Mouse (Mus musculus) liver, embryonic 13.5 days (tissue): ENCODE measurements around the gene Atpaf1. TPM values are rescaled to one million over a fixed set of nuclear protein-coding genes. Genes with fewer than 3 reads are reported as not detected.

ENCODE experiments used
- ATAC-seq: fragments of 200-750 bp; cut with Nextera tagmentation; 2 replicates; pipeline ENCODE4 v1.8.0; 2017; ENCODE audit warnings: low read depth, mild to moderate bottlenecking, moderate number of reproducible peaks, moderate library complexity
- DNase-seq: peaks from one replicate; pipeline ENCODE4 v3.0.0; 2022
- H3K27ac ChIP-seq: fragments of 300-500 bp; sonication (generic); 2 replicates; pipeline ENCODE4 v1.5.1; 2015; ENCODE audit warnings: moderate library complexity, mild to moderate bottlenecking, inconsistent platforms
- H3K27me3 ChIP-seq: fragments of 300-500 bp; sonication (generic); 2 replicates; pipeline ENCODE4 v1.6.1; 2015; ENCODE audit warnings: mild to moderate bottlenecking, inconsistent platforms
- H3K36me3 ChIP-seq: fragments of 300-500 bp; sonication (generic); 2 replicates; pipeline ENCODE4 v1.6.1; 2015; ENCODE audit warnings: mild to moderate bottlenecking, inconsistent platforms
- H3K4me1 ChIP-seq: fragments of 300-500 bp; sonication (generic); replicated peaks from 2 replicates; pipeline ENCODE4 v1.6.1; 2015; ENCODE audit warnings: inconsistent platforms
- H3K4me2 ChIP-seq: fragments of 300-500 bp; sonication (generic); 2 replicates; pipeline ENCODE4 v1.6.1; 2015; ENCODE audit warnings: inconsistent platforms, mild to moderate bottlenecking, moderate library complexity
- H3K4me3 ChIP-seq: fragments of 300-500 bp; sonication (generic); replicated peaks from 2 replicates; pipeline ENCODE4 v1.5.1; 2015; ENCODE audit warnings: mild to moderate bottlenecking, inconsistent platforms
- H3K9ac ChIP-seq: fragments of 300-500 bp; sonication (generic); 2 replicates; pipeline ENCODE4 v1.6.1; 2015; ENCODE audit warnings: mild to moderate bottlenecking, inconsistent platforms
- H3K9me3 ChIP-seq: fragments of 300-500 bp; sonication (generic); replicated peaks from 2 replicates; pipeline ENCODE4 v1.6.1; 2016; ENCODE audit warnings: inconsistent platforms
- WGBS: fragments of 180-500 bp; shearing (Covaris S2); methylation state at CpG from one replicate; pipeline ENCODE4 v1.1.7; 2015; ENCODE audit not compliant: insufficient replicate concordance; 5-methylcytosine and 5-hydroxymethylcytosine counted together
- polyA plus RNA-seq: library from polyadenylated mRNA; unstranded; fragments of >200 nt; fragmentation: Nextera tagmentation; extraction: Ambion mirVana; gene quantifications from 2 replicates; pipeline ENCODE4 v1.2.1, GENCODE M21; 2015

The Atpaf1 gene
- polyA plus RNA-seq, 1 experiment from 2014 or later, result 19.5 TPM

GRCm38 (mm10) chr4:115767647-115768467 lies 16.8 kb upstream of the Atpaf1 start:
- no peaks in the 10 kb centered on the region for H3K27me3 ChIP-seq
- no peaks in the 10 kb centered on the region for H3K4me1 ChIP-seq
- no peak overlapping the region for H3K4me2 ChIP-seq
- WGBS, result 73% methylated on average over 11 of the region's 11 CpGs
- no peak for DNase-seq
- H3K27ac ChIP-seq, result no peak overlapping the region
- H3K4me3 ChIP-seq, result no peak overlapping the region
- H3K9me3 ChIP-seq, result no peaks in the 10 kb centered on the region
- no peak for ATAC-seq
- H3K9ac ChIP-seq, result no peak overlapping the region
- H3K36me3 ChIP-seq, result peaks cover 62% of the 10 kb centered on the region

GRCm38 (mm10) chr4:115775056-115775455 lies 9.6 kb upstream of the Atpaf1 start:
- Histone ChIP-seq H3K4me2 (no peak overlapping the region), H3K4me1 (no peaks in the 10 kb centered on the region), H3K9ac (no peak overlapping the region), H3K27ac (no peak overlapping the region), H3K9me3 (no peaks in the 10 kb centered on the region), H3K27me3 (no peaks in the 10 kb centered on the region), H3K4me3 (no peak overlapping the region), H3K36me3 (peaks cover 43% of the 10 kb centered on the region)
- WGBS, result 73% methylated on average over 6 of the region's 6 CpGs
- no peak for DNase-seq
- no peak for ATAC-seq

GRCm38 (mm10) chr4:115777627-115778026 lies 7.0 kb upstream of the Atpaf1 start:
- no peak for ATAC-seq
- Histone ChIP-seq H3K9me3 (no peaks in the 10 kb centered on the region), H3K27ac (no peak overlapping the region), H3K27me3 (no peaks in the 10 kb centered on the region), H3K9ac (no peak overlapping the region), H3K4me1 (no peaks in the 10 kb centered on the region), H3K4me3 (no peak overlapping the region), H3K36me3 (peaks cover 31% of the 10 kb centered on the region), H3K4me2 (no peak overlapping the region)
- no peak for DNase-seq
- 72% methylated on average over 2 of the region's 2 CpGs for WGBS

- Histone ChIP-seq H3K4me3 (no peak overlapping the region), H3K36me3 (peaks cover 10% of the 10 kb centered on the region), H3K27me3 (no peaks in the 10 kb centered on the region), H3K9ac (no peak overlapping the region), H3K4me1 (peaks cover 13% of the 10 kb centered on the region), H3K27ac (no peak overlapping the region), H3K4me2 (no peak overlapping the region), H3K9me3 (no peaks in the 10 kb centered on the region)
- ATAC-seq, result no peak
- DNase-seq, result no peak
- 50% methylated on average over 6 of the region's 6 CpGs for WGBS
These were observed 4.3 kb upstream of the Atpaf1 start for GRCm38 (mm10) chr4:115780269-115780668.

DNA sequence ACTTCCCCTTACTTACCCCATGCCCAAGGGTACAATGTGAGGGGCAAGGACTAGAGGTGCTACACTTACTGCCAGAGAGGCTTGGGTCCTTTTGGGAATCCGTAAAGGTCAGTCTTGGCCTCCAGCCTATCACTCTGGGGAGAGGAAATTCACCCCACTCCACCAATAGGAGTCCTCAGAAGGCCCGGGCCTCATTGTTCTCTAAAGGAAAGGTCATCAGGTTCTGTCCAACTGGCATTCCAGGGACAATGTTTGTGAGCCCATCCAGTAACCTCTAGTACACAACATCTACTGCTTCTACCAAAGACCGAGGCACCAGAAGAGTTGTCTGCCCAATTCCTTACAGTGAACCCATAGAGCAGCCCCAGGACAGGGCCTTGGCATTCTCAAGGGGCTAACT lies 3.7 kb upstream of the Atpaf1 start, which contains the start of gene Tex38:
TSS of gene Tex38 (minus strand) at position 101 of the 400 bp plus-strand sequence.
- ATAC-seq (no peak), DNase-seq (no peak)
- no peak within 1 kb of the TSS for H3K27ac ChIP-seq
- no peaks in the 10 kb centered on the region for H3K9me3 ChIP-seq
- H3K4me3 ChIP-seq, result no peak within 1 kb of the TSS
- H3K4me2 ChIP-seq, result no peak within 1 kb of the TSS
- peaks cover 10% of the 10 kb centered on the region for H3K36me3 ChIP-seq
- 70% methylated on average over 3 of the region's 3 CpGs for WGBS
- peaks cover 20% of the 10 kb centered on the region for H3K4me1 ChIP-seq
- no peak within 1 kb of the TSS for H3K9ac ChIP-seq
- no peaks in the 10 kb centered on the region for H3K27me3 ChIP-seq

DNA sequence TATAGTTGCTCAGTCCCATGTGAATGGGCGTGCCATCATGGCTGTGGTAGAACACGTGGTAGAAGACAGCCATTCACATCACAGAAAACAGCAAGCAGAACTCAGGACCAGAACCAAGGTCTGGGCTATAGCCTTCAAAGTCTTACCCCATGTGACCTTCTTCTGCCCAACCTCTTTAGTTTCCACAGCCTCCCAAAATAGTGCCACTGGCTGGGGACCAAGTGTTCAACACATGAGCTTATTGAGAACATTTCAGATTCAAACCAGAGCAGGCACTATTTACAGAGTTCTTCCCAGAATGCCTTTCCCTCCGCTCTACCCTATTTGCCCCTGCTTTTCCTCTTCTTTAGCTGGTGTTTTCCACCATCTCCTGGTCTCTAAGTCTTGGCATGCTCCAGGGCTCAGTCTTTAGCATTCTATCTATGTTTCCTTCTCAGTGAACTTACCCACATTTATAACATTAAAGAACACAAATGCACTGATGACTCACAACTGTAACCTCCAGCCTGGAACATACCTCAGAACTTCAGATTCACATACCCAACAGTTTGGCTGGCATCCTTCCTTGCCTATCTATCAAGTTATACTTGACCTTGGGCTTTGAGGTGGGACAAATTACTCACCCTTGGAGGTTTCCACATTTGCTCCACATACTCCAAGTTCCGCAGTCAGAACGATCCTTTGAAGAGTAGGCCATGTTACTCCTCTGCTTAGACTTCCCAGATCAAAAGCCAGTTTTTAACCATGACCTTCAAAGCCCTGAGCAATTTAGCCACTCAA lies 2.4 kb upstream of the Atpaf1 start:
- Histone ChIP-seq H3K27me3 (no peaks in the 10 kb centered on the region), H3K9ac (no peak overlapping the region), H3K9me3 (no peaks in the 10 kb centered on the region), H3K36me3 (no peaks in the 10 kb centered on the region), H3K4me1 (peaks cover 22% of the 10 kb centered on the region), H3K4me3 (no peak overlapping the region), H3K4me2 (no peak overlapping the region), H3K27ac (no peak overlapping the region)
- DNase-seq, result no peak
- 71% methylated on average over 5 of the region's 5 CpGs for WGBS
- ATAC-seq, result no peak

DNA sequence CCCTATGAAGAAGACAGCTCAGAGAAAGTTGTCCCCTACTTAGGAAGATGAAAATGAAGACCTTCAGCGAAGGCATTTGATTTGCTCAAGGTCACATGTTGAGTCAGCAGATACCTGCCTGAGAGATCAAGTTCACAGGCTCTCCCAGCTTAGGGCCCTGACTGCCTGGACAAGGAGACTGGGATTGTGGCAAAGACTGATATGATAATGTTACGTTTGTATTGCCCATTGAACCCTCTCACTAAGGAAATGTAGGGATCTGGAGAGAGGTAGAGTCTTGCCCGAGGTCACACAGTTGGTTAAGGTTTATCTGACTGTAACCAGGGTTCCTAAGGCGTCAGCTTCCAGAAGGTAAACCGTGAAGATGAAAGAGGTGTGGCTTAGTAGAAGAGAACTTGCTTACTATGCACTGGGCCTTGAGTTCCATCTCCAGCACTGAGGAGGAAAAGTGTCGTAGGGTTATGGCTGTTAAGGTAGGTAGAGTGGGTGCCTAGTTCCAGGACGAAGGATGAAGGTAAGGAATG lies 961 bp downstream of the Atpaf1 start:
- Histone ChIP-seq H3K4me3 (peak overlapping the region; percentile 86), H3K9me3 (no peaks in the 10 kb centered on the region), H3K36me3 (peaks cover 22% of the 10 kb centered on the region), H3K4me1 (peaks cover 22% of the 10 kb centered on the region), H3K27ac (peak overlapping the region; percentile 78), H3K27me3 (no peaks in the 10 kb centered on the region), H3K9ac (peak overlapping the region; percentile 84), H3K4me2 (peak overlapping the region; percentile 86)
- 22% methylated on average over 7 of the region's 7 CpGs for WGBS
- peak; percentile 38 for ATAC-seq
- peak; percentile 7 for DNase-seq

- Histone ChIP-seq H3K4me1 (peaks cover 3% of the 10 kb centered on the region), H3K36me3 (peaks cover 46% of the 10 kb centered on the region), H3K27me3 (no peaks in the 10 kb centered on the region), H3K4me2 (no peak overlapping the region), H3K4me3 (no peak overlapping the region), H3K9me3 (no peaks in the 10 kb centered on the region), H3K27ac (no peak overlapping the region), H3K9ac (no peak overlapping the region)
- 77% methylated on average over 3 of the region's 3 CpGs for WGBS
- DNase-seq, result no peak
- no peak for ATAC-seq
These were observed 6.3 kb downstream of the Atpaf1 start for GRCm38 (mm10) chr4:115790864-115791263.

GRCm38 (mm10) chr4:115795360-115795759 lies 10.7 kb downstream of the Atpaf1 start:
- peaks cover 59% of the 10 kb centered on the region for H3K36me3 ChIP-seq
- H3K9ac ChIP-seq, result no peak overlapping the region
- no peaks in the 10 kb centered on the region for H3K4me1 ChIP-seq
- no peak overlapping the region for H3K4me2 ChIP-seq
- H3K4me3 ChIP-seq, result no peak overlapping the region
- H3K9me3 ChIP-seq, result no peaks in the 10 kb centered on the region
- WGBS, result 74% methylated on average over 3 of the region's 3 CpGs
- no peak overlapping the region for H3K27ac ChIP-seq
- ATAC-seq (no peak), DNase-seq (no peak)
- H3K27me3 ChIP-seq, result no peaks in the 10 kb centered on the region

DNA sequence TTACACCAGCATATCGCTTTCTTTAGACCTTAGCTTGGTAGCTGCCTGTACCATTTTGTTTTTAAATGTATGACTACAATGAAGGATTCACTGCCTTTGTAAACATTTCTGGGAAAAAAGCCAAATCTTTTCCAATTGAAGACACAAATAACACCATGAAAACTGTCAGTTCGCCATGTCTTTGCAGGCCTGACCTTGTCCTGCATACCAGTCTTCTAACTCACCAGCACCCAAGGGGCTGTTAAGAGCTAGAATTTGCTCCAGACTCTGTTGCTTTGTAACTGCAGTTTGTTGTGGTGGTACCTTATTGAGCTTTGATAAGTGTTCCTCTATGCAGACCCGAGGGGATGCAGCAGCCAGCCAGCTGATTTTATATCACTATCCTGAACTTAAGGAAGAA lies 15.4 kb downstream of the Atpaf1 start:
- DNase-seq, result no peak
- 82% methylated on average over 3 of the region's 3 CpGs for WGBS
- Histone ChIP-seq H3K4me3 (no peak overlapping the region), H3K9ac (no peak overlapping the region), H3K27me3 (no peaks in the 10 kb centered on the region), H3K27ac (no peak overlapping the region), H3K36me3 (peaks cover 52% of the 10 kb centered on the region), H3K4me1 (no peaks in the 10 kb centered on the region), H3K4me2 (no peak overlapping the region), H3K9me3 (no peaks in the 10 kb centered on the region)
- ATAC-seq, result no peak

DNA sequence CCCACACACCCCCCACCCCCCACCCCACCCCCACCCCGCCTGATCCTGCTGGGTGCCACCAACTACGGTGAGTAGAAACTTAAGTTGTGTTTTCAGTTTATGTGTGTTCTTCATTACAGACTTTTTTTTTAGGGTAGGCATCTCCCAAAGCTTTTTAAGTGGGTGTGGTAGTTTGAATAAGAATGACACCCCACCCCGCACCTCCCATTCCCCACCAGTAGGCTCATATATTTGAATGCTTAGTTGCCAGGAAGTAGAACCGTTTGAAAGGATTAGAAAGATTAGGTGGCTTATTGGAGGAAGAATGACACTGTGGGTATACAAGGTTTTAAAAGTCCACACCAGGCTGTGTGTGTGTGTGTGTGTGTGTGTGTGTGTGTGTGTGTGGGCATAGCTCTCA lies 27.7 kb downstream of the Atpaf1 start:
- peaks cover 20% of the 10 kb centered on the region; the same call in 1 of the 2 replicates for H3K36me3 ChIP-seq

More for the DNA sequence above, 27.7 kb downstream of the Atpaf1 start:
- H3K4me2 ChIP-seq, result no peak overlapping the region
- H3K4me1 ChIP-seq, result no peaks in the 10 kb centered on the region
- ATAC-seq, result no peak
- no peak for DNase-seq
- 80% methylated on average over 4 of the region's 4 CpGs for WGBS
- H3K4me3 ChIP-seq, result no peak overlapping the region
- no peak overlapping the region for H3K27ac ChIP-seq
- no peaks in the 10 kb centered on the region for H3K9me3 ChIP-seq
- H3K9ac ChIP-seq, result no peak overlapping the region
- no peaks in the 10 kb centered on the region for H3K27me3 ChIP-seq
